Mouse (Mus musculus): ENCODE data around the gene Masp1. TPM values are rescaled to one million over a fixed set of nuclear protein-coding genes. Genes with fewer than 3 reads are reported as not detected.
A peak's percentile ranks its signal among the peaks of the same experiment; 100 is the strongest.

Gene Masp1
- polyA plus RNA-seq, 1 experiment from 2014 or later: 8.8 TPM

DNA sequence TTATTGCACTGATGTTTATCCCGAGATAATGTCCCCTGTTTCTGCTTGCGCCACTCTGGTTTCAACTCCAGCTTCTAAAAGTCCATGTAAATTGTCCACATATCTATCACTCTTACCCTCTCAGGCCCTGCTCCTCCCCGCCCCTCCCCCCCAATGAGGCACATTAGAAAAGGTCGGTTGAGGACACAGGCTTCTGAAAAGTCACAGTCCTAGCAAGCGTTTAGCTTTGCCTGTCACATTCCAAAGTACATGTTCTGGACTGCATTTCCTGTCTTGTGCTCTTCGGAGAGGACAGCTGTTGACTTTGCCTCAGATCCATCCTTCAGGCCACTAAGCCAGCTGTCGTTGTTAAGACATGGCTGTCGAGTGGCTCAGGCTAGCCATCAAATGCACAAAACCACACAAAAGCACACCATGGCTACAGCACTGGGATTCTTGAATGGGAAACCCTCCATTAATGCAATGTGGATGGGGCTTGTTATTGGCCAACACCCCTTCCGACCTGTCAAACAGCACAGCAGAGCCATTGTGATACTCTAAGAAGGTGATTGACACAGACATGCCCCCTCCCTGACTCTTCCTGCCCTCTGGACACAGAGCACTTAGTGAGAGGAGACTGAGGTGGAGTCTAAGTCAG lies 103.8 kb downstream of the Masp1 start:
- peak overlapping the region; percentile 18; the same call in 1 of the 2 replicates for H3K4me3 ChIP-seq
- no peak overlapping the region for H3K9ac ChIP-seq
- no peaks in the 10 kb centered on the region for H3K36me3 ChIP-seq
- peak overlapping the region; percentile 51 for H3K4me2 ChIP-seq (replicated peaks)
- H3K27me3 ChIP-seq: 0 out of 2 replicates have a peak, but pooled peaks cover 3% of the 10 kb centered on the region
- whole genome bisulfite sequencing: 42% methylated on average over 9 of the region's 9 CpGs
- H3K9me3 ChIP-seq: no peaks in the 10 kb centered on the region
- peak; percentile 42 for ATAC-seq (ENCODE audit: low FRiP score, low read depth)
- no peak overlapping the region for H3K27ac ChIP-seq
- peaks cover 15% of the 10 kb centered on the region; the same call in 1 of the 2 replicates for H3K4me1 ChIP-seq

DNA sequence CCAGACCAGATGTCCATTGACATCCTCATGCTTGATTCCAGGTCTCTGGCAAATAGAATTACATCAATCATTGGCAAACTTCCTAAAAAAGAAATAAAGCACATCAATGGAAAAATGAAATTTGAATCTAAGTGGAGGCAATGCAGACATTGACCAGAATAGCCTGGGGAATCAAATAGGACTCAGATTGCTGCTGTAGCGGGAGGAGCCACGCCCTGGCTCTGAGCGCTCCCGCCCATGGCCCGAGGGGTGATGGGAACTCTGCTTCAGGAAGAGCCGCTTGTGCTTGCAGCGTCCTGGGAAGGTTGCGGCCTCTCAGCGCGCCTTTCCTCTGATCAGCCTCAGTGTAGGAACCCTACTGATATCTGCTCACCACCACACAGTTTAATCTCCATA lies 104.4 kb downstream of the Masp1 start:
- no peaks in the 10 kb centered on the region for H3K36me3 ChIP-seq
- WGBS: 31% methylated on average over 10 of the region's 10 CpGs
- peak overlapping the region; percentile 51 for H3K4me2 ChIP-seq (replicated peaks)
- H3K9me3 ChIP-seq: no peaks in the 10 kb centered on the region
- no peak overlapping the region for H3K27ac ChIP-seq
- ATAC-seq (ENCODE audit: low FRiP score, low read depth): 0 out of 2 replicates have a peak, but pooled peaks have one; percentile 38
- no peak overlapping the region for H3K9ac ChIP-seq
- 0 out of 2 replicates have a peak, but pooled peaks cover 3% of the 10 kb centered on the region for H3K27me3 ChIP-seq
- H3K4me3 ChIP-seq: peak overlapping the region; percentile 18; the same call in 1 of the 2 replicates
- peaks cover 15% of the 10 kb centered on the region; the same call in 1 of the 2 replicates for H3K4me1 ChIP-seq

DNA sequence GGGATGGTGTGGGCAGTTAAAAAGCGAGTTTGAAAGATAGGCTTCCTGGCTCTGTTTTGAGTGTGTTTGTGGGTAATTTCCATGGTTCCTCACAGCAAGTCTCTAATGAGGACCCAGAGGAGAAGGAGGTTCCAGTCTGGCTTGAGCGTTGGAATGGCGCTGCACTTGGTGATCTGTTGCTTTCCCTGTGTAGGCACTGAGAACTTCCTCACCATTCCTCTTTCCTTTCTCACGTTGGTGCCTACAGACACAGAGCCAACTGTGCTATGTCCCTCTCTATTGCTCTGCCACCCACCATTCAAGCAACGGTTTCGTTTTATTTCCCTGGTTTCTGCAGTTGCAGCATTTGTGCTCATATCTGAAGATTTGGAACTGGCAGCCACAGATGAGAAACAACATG lies 107.7 kb downstream of the Masp1 start:
- WGBS: 78% methylated on average over 6 of the region's 6 CpGs

DNA sequence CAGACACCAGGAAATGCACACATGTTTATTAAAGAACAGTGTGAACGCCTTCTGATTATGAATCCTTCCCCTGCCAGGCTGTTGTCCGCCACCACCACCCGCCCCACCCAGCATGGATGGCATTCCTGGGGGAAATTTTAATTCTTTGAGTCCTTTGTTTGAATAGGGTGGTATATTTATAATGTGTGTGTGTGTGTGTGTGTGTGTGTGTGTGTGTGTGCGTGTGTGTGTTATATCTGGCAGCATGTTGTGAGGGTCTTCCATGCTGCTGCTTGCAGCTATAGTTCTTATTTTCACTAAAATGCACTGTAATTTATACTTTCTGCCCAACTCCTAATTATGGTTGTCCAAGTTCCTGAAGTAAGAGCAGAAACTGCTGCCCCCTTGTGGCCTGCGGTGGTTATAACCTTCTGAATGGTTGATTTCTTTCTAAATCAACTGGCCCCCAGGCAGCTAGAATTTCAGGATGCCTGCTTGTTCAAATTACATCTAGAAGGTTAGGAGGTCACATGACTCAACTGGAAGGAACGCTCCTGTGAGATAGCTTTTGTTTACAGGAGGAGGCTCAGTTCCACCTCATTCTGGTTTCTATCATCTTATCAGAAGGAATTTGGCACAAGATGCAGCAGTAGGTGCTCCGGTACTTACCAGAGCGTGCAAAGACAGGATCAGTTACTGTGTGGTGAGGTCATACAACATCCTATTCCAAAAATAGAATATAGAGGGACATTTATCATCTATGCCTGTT lies 117.4 kb downstream of the Masp1 start:
- Histone ChIP-seq H3K4me1 (peaks cover 14% of the 10 kb centered on the region), H3K27me3 (no peaks in the 10 kb centered on the region), H3K9ac (no peak overlapping the region), H3K4me2 (replicated peaks) (no peak overlapping the region), H3K4me3 (no peak overlapping the region), H3K9me3 (no peaks in the 10 kb centered on the region), H3K27ac (no peak overlapping the region; the same call in 1 of the 2 replicates), H3K36me3 (no peaks in the 10 kb centered on the region)
- 49% methylated on average over 8 of the region's 8 CpGs for WGBS
- ATAC-seq (ENCODE audit: low FRiP score, low read depth): peak; percentile 51; the same call in 1 of the 2 replicates

More for the DNA sequence above, 107.7 kb downstream of the Masp1 start:
- Histone ChIP-seq H3K27ac (no peak overlapping the region), H3K9me3 (no peaks in the 10 kb centered on the region), H3K36me3 (no peaks in the 10 kb centered on the region), H3K4me2 (replicated peaks) (no peak overlapping the region), H3K27me3 (0 out of 2 replicates have a peak, but pooled peaks cover under 1% of the 10 kb centered on the region), H3K4me1 (peaks cover 15% of the 10 kb centered on the region; the same call in 1 of the 2 replicates), H3K4me3 (no peak overlapping the region), H3K9ac (no peak overlapping the region)
- no peak for ATAC-seq (ENCODE audit: low FRiP score, low read depth)

DNA sequence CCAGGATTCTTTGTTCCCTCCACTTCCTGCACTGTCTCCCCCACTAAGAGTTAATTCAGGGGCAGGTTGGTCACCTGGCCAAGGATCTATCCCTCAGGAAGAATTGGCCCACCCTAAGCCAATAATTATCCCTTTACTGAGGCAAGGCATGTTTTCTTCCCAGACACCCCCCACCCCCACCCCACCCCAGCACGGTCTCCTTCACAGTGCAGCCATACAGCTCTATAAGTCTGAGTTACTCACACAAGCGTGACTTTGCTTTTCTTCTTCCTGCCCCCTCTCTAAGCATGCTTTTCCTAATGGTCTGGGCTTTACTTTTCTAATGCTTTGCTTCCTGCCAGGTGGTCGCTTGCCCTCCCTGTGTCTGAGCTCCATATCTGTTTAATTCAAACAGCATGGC lies 118.7 kb downstream of the Masp1 start:
- WGBS: 15% methylated on average over 3 of the region's 3 CpGs
- no peaks in the 10 kb centered on the region for H3K9me3 ChIP-seq
- H3K36me3 ChIP-seq: no peaks in the 10 kb centered on the region
- peaks cover 14% of the 10 kb centered on the region for H3K4me1 ChIP-seq
- H3K4me2 ChIP-seq (replicated peaks): no peak overlapping the region
- no peak for ATAC-seq (ENCODE audit: low FRiP score, low read depth)
- no peak overlapping the region for H3K9ac ChIP-seq
- no peak overlapping the region for H3K27ac ChIP-seq
- H3K4me3 ChIP-seq: no peak overlapping the region
- no peaks in the 10 kb centered on the region for H3K27me3 ChIP-seq

DNA sequence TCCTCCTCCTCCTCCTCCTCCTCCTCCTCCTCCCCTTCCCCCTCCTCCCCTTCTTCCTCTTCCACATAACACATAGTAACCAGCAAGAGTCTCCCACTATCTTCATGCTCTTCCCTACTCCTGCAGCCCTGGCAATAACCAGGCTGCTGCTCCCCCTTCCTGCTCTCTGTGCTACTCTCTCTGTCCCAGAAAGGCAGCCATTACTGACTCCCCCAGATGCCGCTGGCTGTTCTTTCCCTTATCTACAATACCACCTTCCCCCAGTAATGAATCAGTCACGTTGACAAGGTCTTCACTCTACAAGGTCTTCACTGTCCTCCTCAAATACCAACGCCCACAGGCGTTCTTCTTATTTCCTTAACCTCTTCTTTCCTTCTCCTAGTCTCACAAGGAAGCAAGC lies 119.2 kb downstream of the Masp1 start:
- peaks cover 14% of the 10 kb centered on the region for H3K4me1 ChIP-seq
- no peak overlapping the region for H3K9ac ChIP-seq
- WGBS: 38% methylated on average over 4 of the region's 4 CpGs
- H3K36me3 ChIP-seq: no peaks in the 10 kb centered on the region
- no peak for ATAC-seq (ENCODE audit: low FRiP score, low read depth)
- H3K27ac ChIP-seq: no peak overlapping the region
- no peak overlapping the region for H3K4me2 ChIP-seq (replicated peaks)
- H3K4me3 ChIP-seq: no peak overlapping the region
- no peaks in the 10 kb centered on the region for H3K27me3 ChIP-seq
- no peaks in the 10 kb centered on the region for H3K9me3 ChIP-seq

Other genes with a start within 250 kb of the Masp1 start
- not detected in 2 replicates for gene Rtp1, start 91.7 kb downstream of the Masp1 start, polyA plus RNA-seq (2015; fragmentation: Nextera tagmentation; extraction: Ambion mirVana)
- 5.1 and 6.0 TPM in 2 replicates for gene Rtp4, start 524 bp downstream of the Masp1 start, polyA plus RNA-seq (2015; fragmentation: Nextera tagmentation; extraction: Ambion mirVana)

Data from limb, embryonic 13.5 days (tissue).